Mouse (Mus musculus) ES-Bruce4 (cell line): ENCODE measurements around the gene Pfpl.

ENCODE experiments used
- CTCF ChIP-seq: IDR thresholded peaks from one replicate; pipeline ENCODE4 v1.8.1; 2011; ENCODE audit warnings: low read depth, low read length
- EP300 ChIP-seq: IDR thresholded peaks from 2 replicates; pipeline ENCODE4 v1.6.1; 2011; ENCODE audit warnings: low read depth, low read length; ENCODE audit not compliant: insufficient read depth
- POLR2A ChIP-seq: IDR thresholded peaks from one replicate; pipeline ENCODE4 v1.8.1; 2011; ENCODE audit warnings: low read length; ENCODE audit not compliant: insufficient read depth

GRCm38 (mm10) chr19:12463722-12464035 is 36.0 kb downstream of the Pfpl start:
- TF ChIP-seq POLR2A, result no peak
- TF ChIP-seq CTCF, result no peak
- no peak for TF ChIP-seq EP300
